Mouse (Mus musculus) midbrain, embryonic 16.5 days (tissue): Measurements from ENCODE around the gene Lgals12. TPM values are rescaled to one million over a fixed set of nuclear protein-coding genes. Genes with fewer than 3 reads are reported as not detected.

Experiments used
- ATAC-seq: fragments of 200-750 bp; cut with Nextera tagmentation; 2 replicates; pipeline ENCODE4 v1.8.0; 2017; ENCODE audit warnings: moderate TSS enrichment
- H3K27ac ChIP-seq: fragments of 300-500 bp; sonication (generic); 2 replicates; pipeline ENCODE4 v1.5.1; 2014; ENCODE audit warnings: mild to moderate bottlenecking, low read length, mixed read lengths
- H3K27me3 ChIP-seq: fragments of 300-500 bp; sonication (generic); 2 replicates; pipeline ENCODE4 v1.6.1; 2014; ENCODE audit warnings: low read depth, low read length, mixed read lengths; ENCODE audit not compliant: control insufficient read depth, insufficient read depth
- H3K36me3 ChIP-seq: fragments of 300-500 bp; sonication (generic); 2 replicates; pipeline ENCODE4 v1.6.1; 2014; ENCODE audit warnings: mild to moderate bottlenecking, low read length, moderate library complexity, mixed read lengths; ENCODE audit not compliant: control insufficient read depth, insufficient read depth
- H3K4me1 ChIP-seq: fragments of 300-500 bp; sonication (generic); 2 replicates; pipeline ENCODE4 v1.6.1; 2014; ENCODE audit warnings: mild to moderate bottlenecking, low read length, mixed read lengths; ENCODE audit not compliant: control insufficient read depth, insufficient read depth
- H3K4me2 ChIP-seq: fragments of 300-500 bp; sonication (generic); 2 replicates; pipeline ENCODE4 v1.6.1; 2014; ENCODE audit warnings: mild to moderate bottlenecking, low read length, mixed read lengths
- H3K4me3 ChIP-seq: fragments of 300-500 bp; sonication (generic); 2 replicates; pipeline ENCODE4 v1.5.1; 2014; ENCODE audit warnings: low read depth, mild to moderate bottlenecking, low read length, moderate library complexity, mixed read lengths
- H3K9ac ChIP-seq: fragments of 300-500 bp; sonication (generic); 2 replicates; pipeline ENCODE4 v1.6.1; 2014; ENCODE audit warnings: low read depth, low read length, mixed read lengths
- H3K9me3 ChIP-seq: fragments of 300-500 bp; sonication (generic); replicated peaks from 2 replicates; pipeline ENCODE4 v1.6.1; 2014; ENCODE audit warnings: mild to moderate bottlenecking, low read length, mixed read lengths; ENCODE audit not compliant: control insufficient read depth, poor library complexity, severe bottlenecking
- WGBS: fragments of 180-500 bp; shearing (Covaris S2); extraction: QIAGEN DNeasy Blood & Tissue Kit; methylation state at CpG from one replicate; pipeline ENCODE4 v1.1.7; 2014; 5-methylcytosine and 5-hydroxymethylcytosine counted together
- polyA plus RNA-seq: library from polyadenylated mRNA; unstranded; fragments of >200 nt; fragmentation: Nextera tagmentation; extraction: Ambion mirVana; gene quantifications from 2 replicates; pipeline ENCODE4 v1.2.1, GENCODE M21; 2015

The Lgals12 gene
- polyA plus RNA-seq, 1 experiment from 2014 or later, result 0.26 TPM

DNA sequence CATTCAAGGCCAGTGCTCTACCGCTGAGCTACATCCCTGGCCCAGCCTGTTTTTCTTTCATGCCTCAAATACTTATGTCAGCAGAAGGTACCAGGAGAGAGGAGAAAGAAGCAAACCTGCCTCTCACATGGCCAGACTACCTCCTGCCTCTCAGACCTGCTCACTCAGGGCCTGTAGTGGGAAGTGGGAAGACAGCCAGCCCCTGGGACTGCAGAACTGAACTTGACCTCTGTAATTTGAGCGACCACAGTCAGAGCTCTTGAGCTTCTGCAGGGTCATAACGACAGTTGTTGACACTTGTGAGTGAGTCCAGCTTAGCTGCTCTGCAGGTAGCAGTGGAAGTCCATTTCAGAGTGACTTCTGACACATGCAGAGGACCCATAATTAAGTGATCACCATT is 15.0 kb downstream of the Lgals12 start:
- no peaks in the 10 kb centered on the region for H3K4me1 ChIP-seq
- no peak for ATAC-seq
- H3K4me2 ChIP-seq, result no peak overlapping the region
- H3K4me3 ChIP-seq, result no peak overlapping the region
- no peaks in the 10 kb centered on the region for H3K27me3 ChIP-seq
- no peaks in the 10 kb centered on the region for H3K36me3 ChIP-seq
- H3K27ac ChIP-seq, result no peak overlapping the region
- no peak overlapping the region for H3K9ac ChIP-seq
- 64% methylated on average over 3 of the region's 3 CpGs for WGBS
- H3K9me3 ChIP-seq, result no peaks in the 10 kb centered on the region

DNA sequence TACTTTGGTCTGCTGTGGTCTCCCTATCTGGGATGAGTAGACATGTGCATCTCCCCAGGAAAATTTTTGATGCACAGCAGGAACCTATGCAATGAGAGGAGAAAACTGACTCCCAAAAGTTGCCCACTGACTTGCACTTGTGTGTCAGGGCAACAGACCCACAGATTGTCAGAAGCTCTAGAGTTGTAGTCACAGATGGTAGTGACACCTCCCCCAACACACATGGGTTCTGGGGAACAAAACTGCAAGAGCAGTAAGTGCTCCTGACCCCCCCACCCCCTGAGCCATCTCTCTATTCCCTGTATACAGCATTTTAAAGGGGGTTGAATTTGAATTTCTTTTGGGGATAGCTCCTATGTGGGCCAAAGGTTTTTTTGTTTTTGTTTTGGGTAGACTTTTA is 16.2 kb downstream of the Lgals12 start:
- Histone ChIP-seq H3K9ac (no peak overlapping the region), H3K4me3 (no peak overlapping the region), H3K4me1 (no peaks in the 10 kb centered on the region), H3K36me3 (no peaks in the 10 kb centered on the region), H3K9me3 (no peaks in the 10 kb centered on the region), H3K27me3 (no peaks in the 10 kb centered on the region), H3K27ac (no peak overlapping the region), H3K4me2 (no peak overlapping the region)
- no peak for ATAC-seq

DNA sequence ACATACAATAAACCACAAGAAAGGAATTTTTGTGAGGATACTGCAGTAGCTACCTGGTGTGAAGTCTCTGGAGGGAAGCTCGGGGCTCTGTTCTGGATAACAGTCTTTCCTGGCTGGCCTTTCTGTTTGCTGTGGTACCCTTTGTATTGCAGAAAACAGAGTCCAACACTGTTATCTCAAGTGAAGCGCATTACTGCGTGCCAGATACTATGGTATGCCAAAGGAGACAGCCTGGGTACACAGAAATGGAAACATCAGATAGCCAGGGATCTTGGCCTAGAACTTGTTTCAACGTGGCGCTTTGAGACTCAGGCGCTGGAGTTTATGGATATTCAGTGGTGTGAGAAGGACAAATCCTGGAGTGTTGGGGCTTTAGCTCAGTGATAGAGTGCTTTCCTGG is 21.2 kb downstream of the Lgals12 start:
- Histone ChIP-seq H3K4me2 (no peak overlapping the region), H3K4me1 (no peaks in the 10 kb centered on the region), H3K27me3 (no peaks in the 10 kb centered on the region), H3K36me3 (no peaks in the 10 kb centered on the region), H3K4me3 (no peak overlapping the region), H3K9ac (no peak overlapping the region), H3K27ac (no peak overlapping the region), H3K9me3 (no peaks in the 10 kb centered on the region)
- ATAC-seq, result no peak
- 97% methylated on average over 6 of the region's 6 CpGs for WGBS

DNA sequence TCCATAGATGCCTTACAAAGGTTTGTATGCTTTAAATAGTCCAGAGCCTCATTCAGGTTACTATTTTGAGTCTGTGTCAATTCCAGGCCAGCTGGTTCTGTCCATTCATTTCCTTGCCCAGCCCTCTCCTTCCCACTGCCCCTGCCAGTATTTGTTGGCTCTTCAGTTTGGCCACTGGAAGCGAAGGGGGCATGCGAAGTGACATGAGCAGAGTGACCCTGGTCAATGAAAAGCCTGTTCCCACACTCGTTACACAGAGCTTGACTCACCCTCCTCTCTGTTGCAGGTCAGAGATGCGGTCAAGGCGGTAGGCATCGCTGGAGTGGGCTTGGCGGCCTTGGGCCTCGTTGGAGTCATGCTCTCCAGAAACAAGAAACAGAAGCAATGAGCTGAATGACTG is 21.7 kb downstream of the Lgals12 start:
- Histone ChIP-seq H3K9me3 (no peaks in the 10 kb centered on the region), H3K4me2 (no peak overlapping the region), H3K36me3 (no peaks in the 10 kb centered on the region), H3K27ac (no peak overlapping the region), H3K9ac (no peak overlapping the region), H3K27me3 (no peaks in the 10 kb centered on the region), H3K4me1 (no peaks in the 10 kb centered on the region), H3K4me3 (no peak overlapping the region)
- ATAC-seq, result no peak
- WGBS, result 88% methylated on average over 8 of the region's 8 CpGs

DNA sequence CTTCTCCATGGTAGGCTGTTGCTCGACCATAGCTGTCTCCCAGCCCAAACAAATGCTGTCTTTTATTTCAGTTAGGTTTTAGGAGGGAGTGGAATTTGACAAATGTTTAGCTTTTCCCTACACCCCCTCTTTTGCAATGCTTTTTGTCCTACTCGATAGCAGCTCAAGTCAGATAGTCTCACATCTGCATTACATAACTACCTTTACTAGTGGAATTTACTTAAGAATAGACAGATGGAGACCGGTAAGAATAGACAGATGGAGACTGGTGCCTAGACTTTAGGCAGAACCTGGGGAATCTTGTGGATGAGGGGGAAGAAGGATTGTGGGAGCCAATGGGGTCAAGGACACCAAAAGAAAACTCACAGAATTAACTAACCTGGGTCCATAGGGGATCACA is 23.4 kb downstream of the Lgals12 start:
- no peak overlapping the region for H3K27ac ChIP-seq
- H3K4me3 ChIP-seq, result no peak overlapping the region
- H3K9me3 ChIP-seq, result no peaks in the 10 kb centered on the region
- WGBS, result 69% methylated on average over 3 of the region's 3 CpGs
- H3K27me3 ChIP-seq, result no peaks in the 10 kb centered on the region
- H3K9ac ChIP-seq, result no peak overlapping the region
- no peaks in the 10 kb centered on the region for H3K4me1 ChIP-seq
- H3K4me2 ChIP-seq, result no peak overlapping the region
- no peaks in the 10 kb centered on the region for H3K36me3 ChIP-seq
- no peak for ATAC-seq

DNA sequence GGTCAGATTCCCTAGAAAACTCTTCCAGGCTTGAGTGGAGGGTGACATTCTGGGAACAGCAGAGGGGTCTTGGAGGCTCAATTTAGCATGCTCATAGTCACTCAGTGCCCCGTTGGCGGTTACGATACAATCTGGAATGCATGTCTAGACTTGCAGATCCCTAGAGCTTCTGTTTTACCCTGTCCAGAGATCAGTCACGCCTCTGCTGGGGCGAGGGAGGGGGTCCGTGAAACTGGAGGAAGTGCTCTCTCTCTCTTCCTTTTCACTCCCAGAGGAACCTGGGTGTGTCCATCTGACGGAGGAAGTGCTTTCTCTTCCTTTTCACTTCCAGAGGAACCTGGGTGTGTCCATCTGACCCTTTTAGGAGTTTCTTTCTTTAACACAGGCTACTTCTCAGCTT is 23.9 kb downstream of the Lgals12 start:
- H3K4me2 ChIP-seq, result no peak overlapping the region
- no peak overlapping the region for H3K4me3 ChIP-seq
- H3K36me3 ChIP-seq, result no peaks in the 10 kb centered on the region
- no peaks in the 10 kb centered on the region for H3K9me3 ChIP-seq
- no peak overlapping the region for H3K27ac ChIP-seq
- WGBS, result 68% methylated on average over 7 of the region's 7 CpGs
- ATAC-seq, result no peak
- no peak overlapping the region for H3K9ac ChIP-seq
- no peaks in the 10 kb centered on the region for H3K27me3 ChIP-seq
- H3K4me1 ChIP-seq, result no peaks in the 10 kb centered on the region

DNA sequence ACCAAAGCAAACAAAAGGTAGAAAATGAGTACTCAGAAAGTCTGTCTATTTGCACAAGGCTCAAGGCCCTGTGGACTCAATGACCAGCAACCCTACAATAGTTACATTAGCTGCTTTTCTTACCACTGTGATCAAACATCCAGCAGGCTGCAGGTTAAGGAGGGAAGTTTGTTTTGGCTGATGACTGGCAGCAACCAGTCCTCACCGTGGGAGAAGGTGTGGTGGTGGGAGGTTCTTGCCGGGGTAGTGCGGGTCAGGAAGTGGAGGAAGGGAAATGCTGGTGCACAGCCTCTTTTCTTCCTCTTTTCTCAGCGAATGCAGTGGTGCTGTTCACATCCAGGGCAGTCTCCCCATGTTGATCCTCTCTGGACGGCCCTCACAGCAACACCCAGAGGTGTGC is 26.0 kb downstream of the Lgals12 start:
- no peaks in the 10 kb centered on the region for H3K27me3 ChIP-seq
- no peak overlapping the region for H3K9ac ChIP-seq
- H3K27ac ChIP-seq, result no peak overlapping the region
- no peak overlapping the region for H3K4me2 ChIP-seq
- H3K4me3 ChIP-seq, result no peak overlapping the region
- no peaks in the 10 kb centered on the region for H3K36me3 ChIP-seq
- no peak for ATAC-seq
- H3K9me3 ChIP-seq, result no peaks in the 10 kb centered on the region
- 85% methylated on average over 5 of the region's 5 CpGs for WGBS
- H3K4me1 ChIP-seq, result no peaks in the 10 kb centered on the region

DNA sequence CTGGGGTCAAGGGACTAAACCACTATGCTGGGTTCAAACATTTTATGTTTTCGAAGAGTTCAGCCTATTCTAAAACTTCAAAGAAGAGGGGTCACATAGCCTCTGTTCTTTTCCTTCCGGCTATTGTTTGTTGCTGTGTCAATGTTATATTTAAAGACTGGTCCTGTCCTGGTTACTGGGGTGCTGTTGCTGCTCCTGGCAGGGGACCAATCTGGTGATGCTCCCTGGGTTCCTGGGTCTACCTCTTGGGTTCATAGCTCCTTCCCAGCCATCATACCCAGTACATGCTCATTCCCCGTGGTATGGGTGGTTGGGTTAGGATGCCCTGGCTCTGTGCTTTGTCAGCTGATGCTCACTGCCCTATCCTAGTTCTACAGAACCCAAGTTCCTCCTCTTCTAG is 29.3 kb downstream of the Lgals12 start:
- no peak for ATAC-seq
- H3K4me2 ChIP-seq, result no peak overlapping the region
- no peak overlapping the region for H3K4me3 ChIP-seq
- H3K27ac ChIP-seq, result no peak overlapping the region
- H3K9me3 ChIP-seq, result no peaks in the 10 kb centered on the region
- no peaks in the 10 kb centered on the region for H3K36me3 ChIP-seq
- H3K27me3 ChIP-seq, result no peaks in the 10 kb centered on the region
- no peak overlapping the region for H3K9ac ChIP-seq
- 88% methylated on average over 3 of the region's 3 CpGs for WGBS
- no peaks in the 10 kb centered on the region for H3K4me1 ChIP-seq

DNA sequence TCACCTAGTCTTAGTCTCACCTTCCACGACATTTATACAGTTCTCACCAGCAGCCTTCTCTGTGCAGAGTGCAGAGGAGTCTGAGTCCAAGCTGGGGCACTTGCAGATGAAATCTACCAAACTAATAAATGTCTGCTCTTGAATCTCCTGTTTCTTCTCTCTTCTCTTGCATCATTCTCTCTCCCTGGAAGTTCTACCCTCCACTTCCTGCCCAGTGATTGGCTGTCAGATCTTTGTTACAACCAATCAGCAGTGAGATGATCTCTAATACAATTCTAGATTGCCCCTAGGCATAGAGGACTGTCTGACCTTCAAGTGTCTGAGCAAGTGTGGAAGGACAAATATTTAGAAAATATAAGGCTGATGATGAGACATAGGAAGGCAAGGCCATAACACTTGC is 30.8 kb downstream of the Lgals12 start:
- Histone ChIP-seq H3K4me2 (no peak overlapping the region), H3K36me3 (no peaks in the 10 kb centered on the region), H3K27me3 (no peaks in the 10 kb centered on the region), H3K9ac (no peak overlapping the region), H3K4me1 (no peaks in the 10 kb centered on the region), H3K4me3 (no peak overlapping the region), H3K9me3 (no peaks in the 10 kb centered on the region), H3K27ac (no peak overlapping the region)
- 91% methylated on average over 1 of the region's 1 CpGs for WGBS
- ATAC-seq, result no peak

DNA sequence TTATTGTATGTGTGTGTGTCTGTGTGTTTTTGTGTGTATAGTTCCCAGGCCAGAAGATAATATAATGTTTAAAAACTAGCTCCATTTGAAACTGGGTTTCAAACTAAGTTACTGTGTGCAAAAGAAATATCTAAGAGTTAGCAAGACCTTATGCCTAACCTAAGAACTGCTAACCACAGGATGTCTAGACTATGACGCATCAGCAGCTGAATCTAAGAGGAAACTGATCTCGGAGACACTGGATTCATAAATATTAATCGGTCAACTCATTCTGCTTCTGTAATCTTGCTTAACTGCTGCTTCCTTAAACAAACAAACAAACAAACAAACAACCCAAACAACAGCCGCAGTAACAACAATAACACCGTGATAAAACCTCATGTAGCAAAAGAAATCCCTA is 37.3 kb downstream of the Lgals12 start:
- Histone ChIP-seq H3K27ac (no peak overlapping the region), H3K4me2 (no peak overlapping the region), H3K9ac (no peak overlapping the region), H3K4me3 (no peak overlapping the region), H3K27me3 (no peaks in the 10 kb centered on the region), H3K4me1 (no peaks in the 10 kb centered on the region), H3K36me3 (no peaks in the 10 kb centered on the region), H3K9me3 (no peaks in the 10 kb centered on the region)
- no peak for ATAC-seq
- 79% methylated on average over 5 of the region's 5 CpGs for WGBS
